Mouse (Mus musculus) retina, embryonic 14.5 days (tissue): ENCODE data around the gene Cyp2c23.

Source experiments
- DNase-seq: peaks from one replicate; pipeline ENCODE4 v3.0.0-alpha.2; 2015; ENCODE audit warnings: low spot score

Gene Cyp2c23

DNA sequence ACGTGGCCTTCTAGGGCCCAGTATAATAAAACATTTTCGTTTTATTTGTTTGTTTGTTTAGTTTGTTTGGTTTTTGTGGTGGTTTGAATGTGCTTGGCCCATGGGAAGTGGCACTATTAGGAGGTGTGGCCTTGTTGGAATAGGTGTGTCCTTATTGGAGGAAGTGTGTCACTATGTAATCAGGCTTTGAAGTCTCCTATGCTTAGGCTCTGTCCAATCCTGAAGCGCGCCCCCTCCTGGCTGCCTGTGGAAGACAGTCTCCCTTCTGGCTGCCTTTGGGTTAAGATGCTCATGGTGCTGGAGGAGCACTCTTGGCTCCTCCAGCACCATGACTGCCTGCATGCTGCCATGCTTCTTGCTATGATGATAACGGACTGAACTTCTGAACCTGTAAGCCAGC is 5.9 kb downstream of the Cyp2c23 start:
- peak; percentile 30 for DNase-seq

GRCm38 (mm10) chr19:44021502-44021901 is 7.5 kb downstream of the Cyp2c23 start:
- no peak for DNase-seq

DNA sequence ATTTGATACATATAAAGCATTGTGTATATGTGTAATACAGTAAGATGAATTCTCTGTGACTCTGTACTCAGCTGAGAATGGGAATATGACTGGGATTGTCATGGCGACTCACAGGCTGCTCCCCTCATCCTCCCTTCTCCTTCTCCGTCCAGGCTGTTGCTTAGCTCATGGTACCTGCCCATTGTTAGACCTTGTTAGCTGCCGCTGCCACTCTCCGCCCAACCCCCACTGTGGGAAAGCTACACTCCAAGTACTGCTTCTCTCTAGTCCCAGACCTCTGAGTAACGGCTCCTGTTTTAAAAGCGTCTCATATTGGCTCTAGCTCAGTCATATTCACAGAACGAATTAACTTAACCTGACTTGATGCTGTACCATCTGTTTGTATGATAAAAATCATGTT is 9.3 kb downstream of the Cyp2c23 start:
- no peak for DNase-seq

GRCm38 (mm10) chr19:44013862-44014261 is 15.1 kb downstream of the Cyp2c23 start:
- no peak for DNase-seq

GRCm38 (mm10) chr19:44008784-44009183 is 20.2 kb downstream of the Cyp2c23 start:
- DNase-seq = no peak

DNA sequence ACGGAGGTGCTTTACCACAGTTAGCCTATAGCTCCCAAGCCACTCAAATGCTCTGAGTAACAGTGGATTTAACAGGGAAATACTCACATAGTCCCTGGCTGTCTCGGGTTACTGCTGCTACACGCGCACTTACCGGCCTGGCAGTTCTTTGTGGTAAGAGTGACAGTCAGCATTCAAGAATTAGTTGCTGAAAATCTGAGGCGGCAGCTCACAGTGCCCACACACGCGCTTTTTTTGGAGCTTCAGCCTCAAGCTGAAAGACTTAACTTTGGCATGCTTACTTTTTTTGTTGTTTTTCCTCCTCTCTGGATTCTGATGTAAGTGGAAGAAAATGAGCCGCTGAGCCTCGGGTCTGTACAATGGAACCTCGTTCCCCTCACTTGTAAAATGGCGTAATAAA is 21.8 kb downstream of the Cyp2c23 start:
- DNase-seq = no peak

- no peak for DNase-seq
Measured at GRCm38 (mm10) chr19:44005025-44005424, 24.0 kb downstream of the Cyp2c23 start.

DNA sequence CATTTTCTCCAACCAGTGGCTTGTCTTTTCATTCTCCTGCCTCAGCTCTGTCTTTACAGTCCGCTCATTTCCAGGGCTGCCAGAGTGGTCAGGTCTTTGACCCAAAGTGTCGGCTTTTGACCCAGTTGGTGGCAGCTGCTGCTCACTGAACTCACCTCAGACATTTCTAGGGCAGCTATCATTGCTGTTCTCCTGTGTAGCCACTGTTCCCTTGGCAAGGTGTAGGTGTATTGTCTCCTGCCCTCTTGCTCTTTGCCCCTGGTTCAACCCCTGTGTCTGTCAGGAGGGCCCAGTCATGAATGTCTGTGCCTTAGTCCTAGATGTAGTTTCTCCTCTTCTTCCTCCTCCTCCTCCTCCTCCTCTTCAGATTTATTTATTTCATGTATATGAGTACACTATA is 24.7 kb downstream of the Cyp2c23 start:
- DNase-seq = no peak

GRCm38 (mm10) chr19:44000720-44001119 is 28.3 kb downstream of the Cyp2c23 start:
- DNase-seq = no peak

GRCm38 (mm10) chr19:44000061-44000460 is 28.9 kb downstream of the Cyp2c23 start:
- DNase-seq = no peak

GRCm38 (mm10) chr19:43998802-43999527 is 30.0 kb downstream of the Cyp2c23 start:
- DNase-seq = no peak

DNA sequence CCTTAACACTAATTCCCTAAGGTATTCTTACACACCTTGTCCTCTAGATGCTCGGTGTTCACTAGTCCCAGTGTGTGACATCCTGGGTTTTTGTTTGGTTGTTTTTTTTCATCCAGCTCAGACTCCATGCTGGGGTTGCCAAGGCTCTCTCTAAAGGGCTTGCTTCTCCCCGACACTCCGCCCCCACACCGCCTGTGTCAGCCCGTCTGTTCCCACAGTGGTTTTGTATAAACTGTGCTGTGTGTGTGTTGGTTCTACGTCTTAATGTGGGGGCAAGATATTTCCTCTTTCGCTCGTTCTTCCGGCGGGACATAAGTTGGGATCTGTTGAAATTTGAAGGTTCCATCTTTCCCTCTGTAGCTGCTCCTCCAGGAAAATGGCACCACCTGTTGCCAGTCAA is 30.9 kb downstream of the Cyp2c23 start:
- no peak for DNase-seq

GRCm38 (mm10) chr19:43995427-43995826 is 33.6 kb downstream of the Cyp2c23 start:
- no peak for DNase-seq

DNA sequence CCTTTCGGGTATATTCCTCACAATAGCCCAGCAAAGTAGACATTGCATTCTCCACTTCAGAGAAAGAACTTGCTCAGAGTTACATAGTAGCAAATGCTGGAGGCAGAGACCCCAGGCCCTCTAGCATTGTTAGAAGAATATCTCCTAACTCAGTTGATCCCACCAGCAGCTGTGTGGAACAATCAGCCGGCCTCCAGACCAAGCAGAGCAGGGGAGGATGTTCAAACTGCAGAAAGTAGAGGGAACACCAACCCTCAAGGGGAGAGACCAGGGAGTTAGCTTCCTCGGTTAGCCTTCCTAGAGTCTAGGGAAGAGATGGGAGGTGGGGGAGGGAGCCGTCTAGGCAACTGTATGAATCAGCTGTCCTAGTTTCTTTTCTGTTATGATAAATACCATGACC is 36.5 kb downstream of the Cyp2c23 start:
- no peak for DNase-seq

DNA sequence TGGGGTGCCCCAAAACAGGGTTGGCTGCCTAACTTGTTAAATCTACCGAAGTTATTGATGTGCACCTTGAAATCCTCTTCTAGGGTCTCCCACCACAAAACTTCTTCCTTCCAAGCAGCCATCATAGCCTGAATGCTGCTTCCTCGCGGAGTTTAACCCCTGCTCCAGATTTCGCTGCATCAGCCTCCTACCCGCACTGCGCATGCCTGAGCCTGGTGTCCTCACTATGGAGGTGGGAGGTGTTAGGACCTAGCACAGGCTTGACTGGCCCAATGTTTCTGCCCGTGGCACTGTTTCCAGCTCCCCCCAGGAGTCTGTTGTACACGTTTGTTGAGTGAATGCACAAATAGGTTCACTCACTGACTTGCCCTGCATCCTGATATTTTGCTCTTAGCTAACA is 38.6 kb downstream of the Cyp2c23 start:
- DNase-seq = no peak

- DNase-seq = peak; percentile 18
Measured at GRCm38 (mm10) chr19:43986069-43986794, 42.8 kb downstream of the Cyp2c23 start, which contains the start of gene Cpn1. TSS of gene Cpn1 (minus strand) at chr19:43986556.

DNA sequence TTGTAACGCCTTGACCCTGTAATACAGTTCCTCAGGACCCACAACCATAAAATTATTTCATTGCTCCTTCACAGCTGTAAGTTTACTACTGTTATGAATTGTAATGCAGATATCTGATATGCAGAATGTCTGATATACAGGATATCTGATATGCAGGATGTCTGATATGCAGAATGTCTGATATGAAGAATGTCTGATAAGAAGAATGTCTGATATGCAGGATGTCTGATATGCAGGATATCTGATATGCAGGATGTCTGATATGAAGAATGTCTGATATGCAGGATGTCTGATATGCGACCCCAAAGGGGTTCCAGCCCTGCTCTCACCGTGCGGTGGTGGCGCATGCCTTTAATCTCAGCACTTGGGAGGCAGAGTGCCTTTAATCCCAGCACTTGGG is 47.0 kb downstream of the Cyp2c23 start:
- DNase-seq = no peak

GRCm38 (mm10) chr19:43980711-43981110 is 48.3 kb downstream of the Cyp2c23 start:
- DNase-seq = no peak

- DNase-seq = no peak
Measured at GRCm38 (mm10) chr19:43977799-43978198, 51.2 kb downstream of the Cyp2c23 start.

DNA sequence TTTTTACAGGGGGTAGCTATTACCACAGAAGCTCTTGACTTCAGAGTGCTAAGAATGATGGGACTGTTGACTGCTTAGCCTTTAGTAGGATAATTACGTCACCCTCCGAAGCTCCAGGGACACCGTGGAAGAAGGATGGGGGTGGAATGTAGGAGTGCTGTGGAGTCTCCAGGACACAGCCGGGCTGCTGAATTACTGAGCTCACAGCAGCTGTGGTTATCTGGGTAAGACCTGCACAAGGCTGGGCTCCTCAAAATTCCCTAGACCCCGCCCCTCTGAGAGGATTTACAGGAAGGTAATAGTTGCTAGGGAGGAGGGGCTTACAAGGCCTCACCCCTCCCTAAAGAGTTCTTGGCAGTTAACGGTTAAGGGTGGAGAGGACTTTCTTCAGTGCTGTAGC is 52.3 kb downstream of the Cyp2c23 start:
- DNase-seq = no peak

DNA sequence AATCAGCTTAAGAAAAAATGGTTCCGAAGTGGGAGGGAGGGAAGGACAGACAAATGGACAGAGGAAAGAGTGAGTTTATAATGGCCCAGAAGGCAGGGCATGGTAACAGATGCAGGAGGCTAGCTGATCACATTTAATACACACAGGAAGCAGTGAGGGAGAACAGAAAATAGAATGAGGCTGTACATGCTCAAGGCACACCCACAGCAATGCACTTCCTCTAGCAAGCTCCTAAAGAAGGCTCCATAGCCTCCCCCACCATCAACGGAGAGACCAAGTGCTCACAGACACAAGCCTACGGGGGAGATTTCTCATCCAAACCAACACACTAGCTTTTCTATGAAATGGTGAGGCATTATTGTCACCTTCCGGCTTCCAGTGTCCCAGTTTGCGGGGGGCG is 54.8 kb downstream of the Cyp2c23 start:
- DNase-seq = no peak

DNA sequence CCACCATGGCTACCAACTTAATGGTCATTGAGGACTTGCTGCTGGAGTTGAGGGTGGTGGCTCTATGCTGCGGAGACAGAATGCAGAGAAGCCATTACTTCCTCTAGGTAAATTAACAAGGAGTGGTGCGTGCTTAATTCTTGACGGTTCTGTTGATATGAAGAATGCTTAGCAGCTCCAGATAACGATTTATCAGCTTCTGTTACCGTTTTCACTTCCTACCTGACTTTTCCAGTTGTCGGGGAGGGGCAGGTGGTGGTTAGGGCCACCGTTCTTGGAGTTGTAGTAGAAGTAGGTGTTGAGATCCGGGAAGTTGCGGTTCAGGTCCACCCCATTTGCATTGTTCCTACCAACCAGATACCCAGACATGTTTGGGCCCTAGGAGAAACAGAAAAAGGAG is 55.3 kb downstream of the Cyp2c23 start:
- DNase-seq = no peak

DNA sequence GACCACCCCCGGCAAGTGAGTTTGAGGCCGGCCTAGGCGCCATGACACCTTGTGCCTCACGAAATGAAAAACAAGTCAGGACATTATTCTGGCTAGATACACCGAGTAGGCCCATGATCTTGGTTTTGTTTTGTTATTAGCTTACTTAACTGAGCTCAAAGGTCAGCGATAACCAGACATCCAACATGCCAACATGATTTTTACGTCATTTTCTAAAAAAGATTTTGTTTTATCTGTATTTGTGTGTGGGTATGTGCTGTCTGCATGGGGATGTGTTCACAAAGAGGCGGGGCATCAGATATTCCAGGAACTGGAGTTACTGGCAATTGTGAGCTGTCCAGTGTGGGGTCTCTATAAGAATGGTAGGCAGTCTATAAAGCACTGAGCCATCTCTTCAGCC is 56.9 kb downstream of the Cyp2c23 start:
- DNase-seq = no peak
